Mouse (Mus musculus): ENCODE measurements around the gene Clec11a. TPM values are rescaled to one million over a fixed set of nuclear protein-coding genes. Genes with fewer than 3 reads are reported as not detected.

The Clec11a gene
- polyA plus RNA-seq, 1 experiment from 2014 or later: 2.5 TPM

- WGBS: 20% methylated on average over 6 of the region's 6 CpGs
- H3K27me3 ChIP-seq (replicated peaks; ENCODE audit: insufficient read depth, low read length): 0 out of 2 replicates have a peak, but pooled peaks cover 7% of the 10 kb centered on the region
- H3K9ac ChIP-seq (replicated peaks; ENCODE audit: low read depth): no peak overlapping the region
- DNase-seq (ENCODE audit: low spot score) (no peak), ATAC-seq (no peak)
- no peaks in the 10 kb centered on the region for H3K9me3 ChIP-seq (ENCODE audit: low read length)
- TF ChIP-seq EP300 (IDR thresholded peaks at IDR 0.05): no peak
- TF ChIP-seq CTCF (IDR thresholded peaks at IDR 0.05): peak; percentile 23; the same call in 1 of the 2 replicates
- H3K27ac ChIP-seq (ENCODE audit: low read length): no peak overlapping the region
- H3K4me3 ChIP-seq (ENCODE audit: low read depth, low read length): no peak overlapping the region
- H3K4me2 ChIP-seq (replicated peaks; ENCODE audit: low read depth, low read length): no peak overlapping the region
- no peaks in the 10 kb centered on the region for H3K36me3 ChIP-seq (ENCODE audit: insufficient read depth, low read length)
- H3K4me1 ChIP-seq (ENCODE audit: insufficient read depth, low read depth, low read length): peaks cover 5% of the 10 kb centered on the region; the same call in 1 of the 2 replicates
Measured at GRCm38 (mm10) chr7:44311713-44312304, 5.1 kb upstream of the Clec11a start.

- 4% methylated on average over 32 of the region's 38 CpGs for WGBS
- 0 out of 2 replicates have a peak overlapping the region, but pooled peaks have one; percentile 12 for H3K9ac ChIP-seq (replicated peaks; ENCODE audit: low read depth)
- H3K4me2 ChIP-seq (replicated peaks; ENCODE audit: low read depth, low read length): peak overlapping the region; percentile 70
- no peaks in the 10 kb centered on the region for H3K9me3 ChIP-seq (ENCODE audit: low read length)
- peaks cover 5% of the 10 kb centered on the region; the same call in 1 of the 2 replicates for H3K4me1 ChIP-seq (ENCODE audit: insufficient read depth, low read depth, low read length)
- no peaks in the 10 kb centered on the region for H3K36me3 ChIP-seq (ENCODE audit: insufficient read depth, low read length)
- ATAC-seq (peak; percentile 32), DNase-seq (ENCODE audit: low spot score) (no peak)
- peak overlapping the region; percentile 29 for H3K4me3 ChIP-seq (ENCODE audit: low read depth, low read length)
- H3K27me3 ChIP-seq (replicated peaks; ENCODE audit: insufficient read depth, low read length): 0 out of 2 replicates have a peak, but pooled peaks cover 7% of the 10 kb centered on the region
- TF ChIP-seq EP300 (IDR thresholded peaks at IDR 0.05) (no peak), CTCF (IDR thresholded peaks at IDR 0.05) (no peak)
- no peak overlapping the region for H3K27ac ChIP-seq (ENCODE audit: low read length)
Measured at GRCm38 (mm10) chr7:44310878-44311712, 4.4 kb upstream of the Clec11a start.

GRCm38 (mm10) chr7:44310285-44310877 is 3.7 kb upstream of the Clec11a start:
- peak overlapping the region; percentile 70 for H3K4me2 ChIP-seq (replicated peaks; ENCODE audit: low read depth, low read length)
- H3K27me3 ChIP-seq (replicated peaks; ENCODE audit: insufficient read depth, low read length): 0 out of 2 replicates have a peak, but pooled peaks cover 7% of the 10 kb centered on the region
- no peak for TF ChIP-seq EP300 (IDR thresholded peaks at IDR 0.05)
- no peak for TF ChIP-seq CTCF (IDR thresholded peaks at IDR 0.05)
- WGBS: 1% methylated on average over 15 of the region's 40 CpGs
- H3K4me1 ChIP-seq (ENCODE audit: insufficient read depth, low read depth, low read length): peaks cover 5% of the 10 kb centered on the region; the same call in 1 of the 2 replicates
- no peak for DNase-seq (ENCODE audit: low spot score)
- 0 out of 2 replicates have a peak overlapping the region, but pooled peaks have one; percentile 12 for H3K9ac ChIP-seq (replicated peaks; ENCODE audit: low read depth)
- H3K4me3 ChIP-seq (ENCODE audit: low read depth, low read length): peak overlapping the region; percentile 29
- H3K27ac ChIP-seq (ENCODE audit: low read length): no peak overlapping the region
- ATAC-seq: peak; percentile 15
- no peaks in the 10 kb centered on the region for H3K9me3 ChIP-seq (ENCODE audit: low read length)
- no peaks in the 10 kb centered on the region for H3K36me3 ChIP-seq (ENCODE audit: insufficient read depth, low read length)

GRCm38 (mm10) chr7:44309475-44310284 is 3.0 kb upstream of the Clec11a start, which contains the start of gene Shank1:
TSS of gene Shank1 (plus strand) at chr7:44310253.
- H3K27ac ChIP-seq (ENCODE audit: low read length): no peak within 1 kb of the TSS

GRCm38 (mm10) chr7:44307261-44308020 is 739 bp upstream of the Clec11a start:
- H3K9ac ChIP-seq (replicated peaks; ENCODE audit: low read depth): no peak overlapping the region
- peaks cover 9% of the 10 kb centered on the region; the same call in 1 of the 2 replicates for H3K4me1 ChIP-seq (ENCODE audit: insufficient read depth, low read depth, low read length)
- no peak for ATAC-seq
- H3K36me3 ChIP-seq (ENCODE audit: insufficient read depth, low read length): no peaks in the 10 kb centered on the region
- DNase-seq (ENCODE audit: low spot score): no peak
- TF ChIP-seq CTCF (IDR thresholded peaks at IDR 0.05): peak; percentile 18; the same call in 1 of the 2 replicates
- no peak for TF ChIP-seq EP300 (IDR thresholded peaks at IDR 0.05)
- 0 out of 2 replicates have a peak, but pooled peaks cover 7% of the 10 kb centered on the region for H3K27me3 ChIP-seq (replicated peaks; ENCODE audit: insufficient read depth, low read length)
- H3K27ac ChIP-seq (ENCODE audit: low read length): no peak overlapping the region
- H3K4me3 ChIP-seq (ENCODE audit: low read depth, low read length): no peak overlapping the region
- no peaks in the 10 kb centered on the region for H3K9me3 ChIP-seq (ENCODE audit: low read length)
- WGBS: 46% methylated on average over 9 of the region's 9 CpGs
- no peak overlapping the region for H3K4me2 ChIP-seq (replicated peaks; ENCODE audit: low read depth, low read length)

More at GRCm38 (mm10) chr7:44309475-44310284, 3.0 kb upstream of the Clec11a start, which contains the start of gene Shank1:
- 0 out of 2 replicates have a peak within 1 kb of the TSS, but pooled peaks have one; percentile 12 for H3K9ac ChIP-seq (replicated peaks; ENCODE audit: low read depth)
- peak within 1 kb of the TSS; percentile 70 for H3K4me2 ChIP-seq (replicated peaks; ENCODE audit: low read depth, low read length)
- no peaks in the 10 kb centered on the region for H3K9me3 ChIP-seq (ENCODE audit: low read length)
- H3K4me3 ChIP-seq (ENCODE audit: low read depth, low read length): peak within 1 kb of the TSS; percentile 29
- WGBS: 13% methylated on average over 15 of the region's 22 CpGs
- DNase-seq (ENCODE audit: low spot score) (no peak), ATAC-seq (no peak)
- peaks cover 5% of the 10 kb centered on the region; the same call in 1 of the 2 replicates for H3K4me1 ChIP-seq (ENCODE audit: insufficient read depth, low read depth, low read length)
- H3K27me3 ChIP-seq (replicated peaks; ENCODE audit: insufficient read depth, low read length): 0 out of 2 replicates have a peak, but pooled peaks cover 7% of the 10 kb centered on the region
- TF ChIP-seq CTCF (IDR thresholded peaks at IDR 0.05) (no peak), EP300 (IDR thresholded peaks at IDR 0.05) (no peak)
- no peaks in the 10 kb centered on the region for H3K36me3 ChIP-seq (ENCODE audit: insufficient read depth, low read length)
